Mouse (Mus musculus) erythroblast, embryonic 14.5 days (primary cell): ENCODE measurements around the gene Urb2. TPM values are rescaled to one million over a fixed set of nuclear protein-coding genes. Genes with fewer than 3 reads are reported as not detected.

Source experiments
- H3K27me3 ChIP-seq: 2 replicates; pipeline ENCODE4 v1.6.1; 2012; ENCODE audit warnings: inconsistent platforms; ENCODE audit not compliant: control insufficient read depth
- H3K36me3 ChIP-seq: 2 replicates; pipeline ENCODE4 v1.6.1; 2012; ENCODE audit warnings: mild to moderate bottlenecking, inconsistent platforms; ENCODE audit not compliant: control insufficient read depth
- H3K4me1 ChIP-seq: 2 replicates; pipeline ENCODE4 v1.6.1; 2012; ENCODE audit warnings: inconsistent platforms; ENCODE audit not compliant: control insufficient read depth
- H3K4me3 ChIP-seq: replicated peaks from 2 replicates; pipeline ENCODE3; 2012; ENCODE audit warnings: moderate library complexity, mild to moderate bottlenecking, inconsistent platforms
- H3K9me3 ChIP-seq: 2 replicates; pipeline ENCODE4 v1.6.1; 2012; ENCODE audit warnings: low read length, inconsistent platforms, mixed read lengths; ENCODE audit not compliant: control insufficient read depth
- GATA1 ChIP-seq: IDR thresholded peaks from 2 replicates; pipeline ENCODE4 v1.6.1; 2012; ENCODE audit warnings: low read length, inconsistent platforms, mixed read lengths
- TAL1 ChIP-seq: IDR thresholded peaks from 3 replicates; pipeline ENCODE4 v1.6.1; 2012; ENCODE audit warnings: low read length, inconsistent platforms, mixed read lengths
- polyA plus RNA-seq: library from polyadenylated mRNA; stranded (reverse); fragments of >175 nt; gene quantifications from 2 replicates; pipeline ENCODE4 v1.2.3, GENCODE M21; 2012

Gene Urb2
- 0.09 and 0.17 TPM in 2 replicates for polyA plus RNA-seq

DNA sequence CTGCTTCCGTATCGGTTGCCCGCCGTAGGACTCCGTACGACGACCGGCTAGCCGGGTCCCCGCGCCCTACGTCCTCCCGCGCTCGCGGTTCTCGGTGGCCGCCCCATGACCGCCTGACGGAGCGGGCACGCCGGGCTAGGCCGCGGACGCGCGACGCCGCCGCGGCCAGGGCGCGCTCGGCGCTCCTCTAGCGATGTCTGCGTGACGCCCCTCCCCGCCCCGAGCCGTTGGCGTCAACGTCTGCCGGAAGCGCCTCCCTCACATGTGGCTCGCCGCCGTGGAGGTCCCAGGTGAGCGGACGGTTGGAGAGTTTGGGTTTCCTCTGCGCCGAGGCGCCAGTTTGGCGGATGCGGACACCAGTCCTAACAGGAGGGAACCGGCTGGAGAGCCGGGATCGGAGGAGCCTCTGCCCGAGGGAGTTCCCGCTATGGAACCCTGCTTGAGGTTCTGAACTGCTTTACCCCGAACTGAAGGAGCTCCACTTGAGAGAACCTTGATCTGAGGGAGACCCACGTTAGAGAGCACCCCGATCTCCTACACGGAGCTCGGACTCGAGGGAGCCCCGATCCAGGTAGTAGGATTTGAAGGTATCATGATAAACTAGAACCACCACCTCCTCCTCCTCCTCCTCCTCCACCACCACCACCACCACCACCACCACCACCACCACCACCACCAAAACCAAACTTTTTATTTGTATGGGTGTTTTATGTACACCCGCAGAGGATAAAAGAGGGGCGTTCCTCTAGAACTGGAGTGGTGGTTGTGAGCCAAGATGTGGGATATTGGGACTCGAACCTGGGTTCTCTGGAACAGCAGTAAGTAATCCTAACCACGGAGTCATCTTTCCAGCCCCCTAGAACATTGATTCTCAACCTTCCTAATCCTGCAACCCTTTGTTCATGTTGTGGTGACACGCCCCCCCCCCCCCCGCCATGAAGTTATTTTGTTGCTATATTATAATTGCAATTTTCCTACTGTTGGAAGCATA, at the start of gene Urb2, which contains the start of gene Taf5l:
Gene Urb2 (plus strand): TSS at position 272 of the 991 bp plus-strand sequence.
Gene Taf5l (minus strand): TSS at position 161 of the 991 bp plus-strand sequence.
- Histone ChIP-seq H3K27me3 (no peaks in the 10 kb centered on the region), H3K4me1 (peaks cover 64% of the 10 kb centered on the region), H3K4me3 (peak within 1 kb of the TSS; percentile 68), H3K36me3 (peaks cover 71% of the 10 kb centered on the region), H3K9me3 (no peaks in the 10 kb centered on the region)
- no peak for TF ChIP-seq GATA1
- no peak for TF ChIP-seq TAL1

DNA sequence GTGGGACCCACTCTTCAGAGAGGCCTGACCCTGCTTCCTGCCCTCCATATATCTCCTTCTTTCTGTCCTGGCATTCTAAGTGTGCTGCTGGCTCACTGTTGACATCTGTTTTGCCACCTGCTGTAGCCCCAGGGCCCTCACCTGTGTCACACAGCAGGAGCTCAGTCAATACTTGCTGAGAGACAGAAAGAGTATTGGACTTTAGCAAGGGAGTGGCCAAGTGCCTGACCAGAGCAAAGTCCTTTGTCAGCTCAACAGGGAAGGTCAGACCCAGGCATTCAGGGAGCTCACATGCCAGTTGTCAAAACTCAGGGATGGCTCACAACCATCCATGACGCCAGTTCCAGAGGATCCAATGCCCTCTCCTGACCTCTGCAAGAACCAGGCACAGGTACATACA, 47.8 kb upstream of the Urb2 start:
- no peak for TF ChIP-seq GATA1
- TF ChIP-seq TAL1 = no peak
- Histone ChIP-seq H3K4me1 (peaks cover 85% of the 10 kb centered on the region), H3K9me3 (no peaks in the 10 kb centered on the region; the same call in 1 of the 2 replicates), H3K27me3 (no peaks in the 10 kb centered on the region; the same call in 1 of the 2 replicates), H3K36me3 (peaks cover 98% of the 10 kb centered on the region), H3K4me3 (peak overlapping the region; percentile 23)

- Histone ChIP-seq H3K4me3 (peak overlapping the region; percentile 74), H3K4me1 (peaks cover 60% of the 10 kb centered on the region), H3K27me3 (no peaks in the 10 kb centered on the region), H3K9me3 (no peaks in the 10 kb centered on the region; the same call in 1 of the 2 replicates), H3K36me3 (peaks cover 98% of the 10 kb centered on the region)
- no peak for TF ChIP-seq TAL1
- TF ChIP-seq GATA1 = no peak
Measured at GRCm38 (mm10) chr8:123977499-123977898, 43.8 kb upstream of the Urb2 start.

DNA sequence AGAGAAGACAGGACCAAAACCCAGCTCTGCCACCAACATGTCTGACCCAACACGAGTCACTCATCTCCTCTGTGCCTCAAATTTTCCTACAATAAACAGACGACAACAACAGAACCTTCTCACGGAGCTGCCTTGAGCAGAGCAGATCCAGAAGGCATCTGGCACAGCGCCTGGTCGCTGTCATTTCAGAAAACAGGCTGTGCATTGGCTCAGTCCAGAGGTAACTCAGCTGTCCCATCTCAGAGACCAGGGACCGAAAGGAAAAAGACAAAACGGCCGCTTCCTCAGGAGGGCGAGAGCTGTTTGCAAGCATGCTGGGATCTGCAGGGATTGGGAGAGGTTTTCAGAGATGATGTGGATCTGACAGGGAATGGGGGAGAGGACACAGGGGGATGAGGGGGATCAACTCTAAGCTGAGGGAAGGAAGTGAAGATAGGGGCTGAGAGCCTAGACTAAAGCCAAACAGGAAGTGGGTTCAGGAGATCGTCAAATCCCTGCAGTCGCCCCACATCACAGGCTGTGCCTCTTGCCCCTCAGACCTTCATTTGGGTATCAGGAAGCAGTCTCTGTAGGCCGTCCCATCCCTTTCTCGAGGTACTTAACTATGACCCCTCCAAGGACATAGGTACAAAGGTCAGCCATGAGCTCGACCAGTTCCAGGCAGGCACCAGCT, 43.0 kb upstream of the Urb2 start:
- no peaks in the 10 kb centered on the region; the same call in 1 of the 2 replicates for H3K9me3 ChIP-seq
- H3K27me3 ChIP-seq = no peaks in the 10 kb centered on the region
- TF ChIP-seq TAL1 (no peak), GATA1 (no peak)
- peak overlapping the region; percentile 74 for H3K4me3 ChIP-seq
- H3K36me3 ChIP-seq = peaks cover 95% of the 10 kb centered on the region
- peaks cover 57% of the 10 kb centered on the region for H3K4me1 ChIP-seq

DNA sequence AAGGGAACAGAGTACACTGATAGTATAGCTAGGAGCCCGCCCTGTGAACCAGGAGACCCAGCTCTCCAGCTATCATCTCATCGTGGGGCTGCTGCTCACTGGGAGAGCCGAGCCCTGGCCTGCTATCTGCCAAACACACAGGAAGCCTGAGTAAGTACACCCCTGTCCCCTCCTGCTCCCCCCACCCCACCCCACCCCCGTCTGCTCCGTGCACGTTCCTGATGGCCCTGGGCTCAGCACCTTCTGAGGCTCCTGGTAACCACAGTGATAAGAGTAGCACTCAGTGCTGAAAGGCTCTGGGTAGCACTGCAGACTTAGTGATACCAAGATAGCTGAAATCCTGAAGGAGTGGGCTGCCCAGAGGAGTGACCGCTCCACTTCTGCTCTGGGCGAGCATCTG, 42.4 kb upstream of the Urb2 start:
- peaks cover 91% of the 10 kb centered on the region for H3K36me3 ChIP-seq
- TF ChIP-seq TAL1 = no peak; the same call in 2 of the 3 replicates
- TF ChIP-seq GATA1 = 0 out of 2 replicates have a peak, but pooled peaks have one; percentile 26
- H3K4me1 ChIP-seq = peaks cover 59% of the 10 kb centered on the region
- H3K27me3 ChIP-seq = no peaks in the 10 kb centered on the region
- H3K9me3 ChIP-seq = no peaks in the 10 kb centered on the region; the same call in 1 of the 2 replicates
- H3K4me3 ChIP-seq = peak overlapping the region; percentile 74

GRCm38 (mm10) chr8:123980239-123980638, 41.1 kb upstream of the Urb2 start:
- Histone ChIP-seq H3K4me3 (peak overlapping the region; percentile 74), H3K4me1 (peaks cover 63% of the 10 kb centered on the region), H3K36me3 (peaks cover 88% of the 10 kb centered on the region), H3K9me3 (no peaks in the 10 kb centered on the region; the same call in 1 of the 2 replicates), H3K27me3 (no peaks in the 10 kb centered on the region)
- TF ChIP-seq TAL1 = no peak
- no peak; the same call in 1 of the 2 replicates for TF ChIP-seq GATA1

DNA sequence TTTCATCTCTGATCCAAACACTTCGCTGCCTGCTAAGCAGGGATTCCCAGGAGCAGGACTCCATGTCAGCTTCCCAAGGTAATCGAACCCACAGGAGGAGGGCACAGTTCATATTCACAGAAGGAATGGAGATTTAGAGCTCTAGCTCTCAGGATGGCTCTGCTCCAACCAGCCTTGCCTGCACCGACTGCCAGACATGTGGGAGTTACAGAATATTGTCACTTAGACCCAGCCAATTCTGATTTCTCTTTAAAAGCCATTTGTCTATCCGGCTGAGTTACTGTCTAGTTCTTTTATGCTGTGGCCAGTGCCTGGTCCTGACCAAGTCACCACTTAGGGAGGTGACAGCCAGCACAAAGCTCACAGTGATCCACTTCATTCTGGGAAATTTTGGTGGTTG, 39.6 kb upstream of the Urb2 start:
- Histone ChIP-seq H3K27me3 (no peaks in the 10 kb centered on the region), H3K9me3 (no peaks in the 10 kb centered on the region), H3K4me3 (peak overlapping the region; percentile 74), H3K36me3 (peaks cover 80% of the 10 kb centered on the region), H3K4me1 (peaks cover 63% of the 10 kb centered on the region)
- TF ChIP-seq TAL1 (no peak), GATA1 (no peak)

DNA sequence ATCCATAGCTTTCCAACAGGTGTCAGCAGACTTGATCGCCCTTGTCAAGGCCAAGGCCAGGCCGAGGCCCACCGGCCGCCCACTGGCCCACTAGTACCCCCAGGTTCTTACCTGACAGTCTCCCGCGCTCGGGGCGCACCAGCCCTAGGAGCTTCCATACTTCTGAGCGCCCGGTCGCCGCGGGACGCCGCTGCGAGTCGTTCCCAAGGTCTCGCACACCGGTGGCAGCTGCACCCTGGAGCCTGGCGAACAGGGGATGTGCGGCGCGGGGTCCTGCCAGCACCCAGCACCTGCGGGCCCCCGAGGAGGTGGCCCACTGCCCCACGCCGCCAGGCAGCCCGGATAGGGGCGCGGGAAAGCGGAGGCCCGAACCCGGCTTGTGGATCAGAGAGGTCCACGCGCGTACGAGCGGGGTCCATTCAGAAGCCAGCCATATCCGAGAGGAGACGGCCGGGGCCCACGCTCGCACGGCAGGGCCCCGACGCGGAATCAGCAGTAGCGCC, 39.0 kb upstream of the Urb2 start:
- H3K4me1 ChIP-seq = peaks cover 64% of the 10 kb centered on the region

More for the DNA sequence above, 39.0 kb upstream of the Urb2 start:
- no peaks in the 10 kb centered on the region for H3K27me3 ChIP-seq
- no peaks in the 10 kb centered on the region for H3K9me3 ChIP-seq
- peaks cover 80% of the 10 kb centered on the region for H3K36me3 ChIP-seq
- H3K4me3 ChIP-seq = peak overlapping the region; percentile 74
- no peak for TF ChIP-seq TAL1
- TF ChIP-seq GATA1 = no peak
